Mouse (Mus musculus): ENCODE data around the gene Slc44a4. TPM values are rescaled to one million over a fixed set of nuclear protein-coding genes. Genes with fewer than 3 reads are reported as not detected.
A peak's percentile ranks its signal among the peaks of the same experiment; 100 is the strongest.
"Not testable (repeated sequence)": the region's sequence is repeated elsewhere in the genome, so short reads cannot be mapped to it uniquely, and the experiment has no call there.

The Slc44a4 gene
- polyA plus RNA-seq, 1 experiment = 101 TPM

DNA sequence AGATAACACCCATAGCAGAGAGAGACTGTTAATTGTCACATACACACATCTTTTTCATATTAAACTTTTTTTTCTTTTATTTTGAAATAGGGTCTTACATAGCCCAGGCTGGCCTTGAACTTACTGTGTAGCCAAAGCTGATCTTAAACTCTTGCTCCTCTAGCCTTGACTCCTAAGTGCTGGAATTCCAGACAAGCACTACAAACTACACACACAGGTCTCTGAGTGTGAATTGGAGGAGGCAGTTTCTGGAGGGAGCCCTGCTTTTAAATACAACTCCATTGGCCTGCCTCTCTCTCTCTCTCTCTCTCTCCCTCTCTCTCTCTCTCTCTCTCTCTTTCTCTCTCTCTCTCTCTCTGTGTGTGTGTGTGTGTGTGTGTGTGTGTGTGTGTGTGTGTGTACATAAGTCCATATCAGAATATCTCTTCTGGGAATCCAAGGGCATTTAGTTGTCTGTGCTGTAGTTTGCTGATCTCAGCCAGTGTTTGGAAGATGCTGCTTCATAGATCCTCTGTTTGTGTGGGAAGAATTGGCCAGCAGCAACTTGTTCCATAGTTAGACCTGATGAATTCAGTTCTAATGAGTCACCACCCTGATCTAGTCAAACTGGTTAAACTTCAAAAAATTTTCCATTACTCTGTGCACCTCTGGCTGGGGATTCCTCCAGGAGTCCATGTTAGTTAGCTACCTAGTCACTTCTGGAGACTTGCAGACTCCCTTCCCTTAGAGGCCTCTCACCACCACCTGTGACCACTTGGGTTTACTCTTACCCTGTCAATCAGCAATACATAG lies 46.6 kb downstream of the Slc44a4 start:
- Histone ChIP-seq H3K27me3 (ENCODE audit: control insufficient read depth, insufficient read depth, low read length) (no peaks in the 10 kb centered on the region), H3K36me3 (ENCODE audit: control insufficient read depth, insufficient read depth, low read length) (no peaks in the 10 kb centered on the region), H3K27ac (ENCODE audit: insufficient read depth, low read depth, low read length) (peak overlapping the region; percentile 80), H3K4me1 (ENCODE audit: control insufficient read depth, insufficient read depth, insufficient read length, low read length) (0 out of 2 replicates have a peak, but pooled peaks cover 2% of the 10 kb centered on the region), H3K4me3 (ENCODE audit: low read depth, low read length) (no peak overlapping the region)
- TF ChIP-seq CTCF (IDR thresholded peaks at IDR 0.05; ENCODE audit: extremely low read depth, insufficient read length, insufficient replicate concordance, low read depth, low read length) (no peak), POLR2A (IDR thresholded peaks at IDR 0.05; ENCODE audit: low read depth, low read length) (no peak)

DNA sequence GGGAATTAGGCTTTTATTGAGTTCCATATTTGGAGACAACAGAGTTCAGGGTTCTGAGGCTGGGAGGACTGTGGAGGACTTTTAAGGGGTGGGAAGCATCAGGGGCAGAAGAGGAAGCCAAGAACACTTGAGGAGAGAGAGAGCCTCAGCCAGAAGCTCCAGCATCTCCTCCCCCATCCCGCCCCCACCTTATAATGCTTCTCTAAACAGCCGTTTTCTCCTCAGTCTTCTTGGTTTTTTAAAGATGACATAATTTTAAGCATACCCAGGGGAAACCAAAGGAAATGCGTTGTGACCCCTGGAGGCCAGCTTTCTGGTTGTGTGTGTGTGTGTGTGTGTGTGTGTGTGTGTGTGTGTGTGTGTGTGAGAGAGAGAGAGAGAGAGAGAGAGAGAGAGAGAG lies 47.9 kb downstream of the Slc44a4 start:
- Histone ChIP-seq H3K4me1 (ENCODE audit: control insufficient read depth, insufficient read depth, insufficient read length, low read length) (no peaks in the 10 kb centered on the region), H3K27me3 (ENCODE audit: control insufficient read depth, insufficient read depth, low read length) (no peaks in the 10 kb centered on the region), H3K27ac (ENCODE audit: insufficient read depth, low read depth, low read length) (peak overlapping the region; percentile 32; the same call in 1 of the 2 replicates), H3K36me3 (ENCODE audit: control insufficient read depth, insufficient read depth, low read length) (no peaks in the 10 kb centered on the region), H3K4me3 (ENCODE audit: low read depth, low read length) (no peak overlapping the region)
- TF ChIP-seq POLR2A (IDR thresholded peaks at IDR 0.05; ENCODE audit: low read depth, low read length) (no peak), CTCF (IDR thresholded peaks at IDR 0.05; ENCODE audit: extremely low read depth, insufficient read length, insufficient replicate concordance, low read depth, low read length) (no peak)
- WGBS = 47% methylated on average over 3 of the region's 3 CpGs

DNA sequence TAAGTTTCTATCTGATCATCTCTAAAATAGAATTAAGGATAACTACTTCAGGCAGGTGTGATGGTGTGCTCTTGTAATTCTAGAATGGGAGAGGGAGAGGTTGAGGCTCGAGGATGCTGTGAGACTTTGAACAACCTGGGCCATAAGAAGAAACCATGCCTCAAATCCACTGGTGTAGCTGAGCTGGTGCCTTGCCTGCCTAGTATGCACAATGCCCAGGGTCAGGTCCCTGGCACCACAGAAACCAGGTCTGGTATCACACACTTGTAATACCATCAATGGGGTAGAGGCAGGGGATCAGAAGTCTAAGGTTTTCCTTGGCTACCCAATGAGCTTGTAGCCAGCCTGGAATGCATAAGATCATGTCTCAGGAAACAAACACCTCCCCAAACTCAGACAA lies 48.6 kb downstream of the Slc44a4 start:
- no peaks in the 10 kb centered on the region for H3K4me1 ChIP-seq (ENCODE audit: control insufficient read depth, insufficient read depth, insufficient read length, low read length)
- H3K27ac ChIP-seq (ENCODE audit: insufficient read depth, low read depth, low read length) = no peak overlapping the region; the same call in 1 of the 2 replicates
- H3K27me3 ChIP-seq (ENCODE audit: control insufficient read depth, insufficient read depth, low read length) = no peaks in the 10 kb centered on the region
- TF ChIP-seq CTCF (IDR thresholded peaks at IDR 0.05; ENCODE audit: extremely low read depth, insufficient read length, insufficient replicate concordance, low read depth, low read length) = no peak
- no peak for TF ChIP-seq POLR2A (IDR thresholded peaks at IDR 0.05; ENCODE audit: low read depth, low read length)
- no peaks in the 10 kb centered on the region for H3K36me3 ChIP-seq (ENCODE audit: control insufficient read depth, insufficient read depth, low read length)
- 65% methylated on average over 1 of the region's 1 CpGs for WGBS
- no peak overlapping the region for H3K4me3 ChIP-seq (ENCODE audit: low read depth, low read length)

DNA sequence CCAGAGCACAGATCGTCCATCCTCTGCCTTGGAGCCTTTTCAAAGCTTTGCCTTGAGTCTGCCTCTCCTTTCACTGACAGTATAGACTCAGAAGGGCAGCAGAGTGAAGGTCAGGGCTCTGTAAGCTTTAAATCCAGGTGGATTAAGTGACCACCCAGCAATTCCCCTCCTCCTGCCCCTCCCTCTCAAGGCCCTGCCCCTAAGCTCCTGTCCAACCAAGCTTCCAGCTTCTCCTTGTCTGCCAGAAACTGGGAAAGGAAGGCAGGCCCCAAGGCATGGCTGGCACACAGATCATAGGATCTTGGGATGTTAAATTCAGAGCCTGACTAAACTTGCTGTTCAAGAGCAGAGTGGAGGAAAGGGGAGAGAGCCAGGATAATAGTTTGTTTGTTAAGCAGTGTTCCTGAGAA lies 50.4 kb downstream of the Slc44a4 start:
- no peak overlapping the region for H3K4me3 ChIP-seq (ENCODE audit: low read depth, low read length)
- no peaks in the 10 kb centered on the region for H3K36me3 ChIP-seq (ENCODE audit: control insufficient read depth, insufficient read depth, low read length)
- H3K4me1 ChIP-seq (ENCODE audit: control insufficient read depth, insufficient read depth, insufficient read length, low read length) = no peaks in the 10 kb centered on the region
- 33% methylated on average over 1 of the region's 1 CpGs for WGBS
- TF ChIP-seq POLR2A (IDR thresholded peaks at IDR 0.05; ENCODE audit: low read depth, low read length) = no peak
- TF ChIP-seq CTCF (IDR thresholded peaks at IDR 0.05; ENCODE audit: extremely low read depth, insufficient read length, insufficient replicate concordance, low read depth, low read length) = no peak
- peaks cover 5% of the 10 kb centered on the region; the same call in 1 of the 2 replicates for H3K27me3 ChIP-seq (ENCODE audit: control insufficient read depth, insufficient read depth, low read length)
- no peak overlapping the region for H3K27ac ChIP-seq (ENCODE audit: insufficient read depth, low read depth, low read length)

DNA sequence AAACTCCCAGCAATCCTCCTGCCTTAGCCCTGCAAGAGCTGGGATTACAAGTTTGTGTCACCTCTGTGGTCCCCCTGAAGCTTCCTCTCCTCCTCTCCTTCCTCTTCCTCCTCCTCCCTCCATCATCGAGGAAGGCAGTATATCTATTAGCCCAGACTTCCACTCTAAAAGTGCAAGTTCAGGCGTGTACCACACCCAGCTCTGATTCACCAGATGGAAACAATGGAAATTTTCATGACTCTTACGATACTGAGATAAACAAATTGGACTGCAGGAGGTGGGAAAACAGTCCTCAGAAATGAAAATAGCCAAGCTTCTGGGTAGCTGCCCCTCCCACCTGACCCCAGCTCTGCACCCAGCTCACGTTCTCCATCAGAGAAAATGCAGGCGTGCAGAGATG lies 51.4 kb downstream of the Slc44a4 start:
- TF ChIP-seq POLR2A (IDR thresholded peaks at IDR 0.05; ENCODE audit: low read depth, low read length) (no peak), CTCF (IDR thresholded peaks at IDR 0.05; ENCODE audit: extremely low read depth, insufficient read length, insufficient replicate concordance, low read depth, low read length) (no peak)
- no peaks in the 10 kb centered on the region for H3K36me3 ChIP-seq (ENCODE audit: control insufficient read depth, insufficient read depth, low read length)
- peaks cover 5% of the 10 kb centered on the region; the same call in 1 of the 2 replicates for H3K27me3 ChIP-seq (ENCODE audit: control insufficient read depth, insufficient read depth, low read length)
- H3K4me3 ChIP-seq (ENCODE audit: low read depth, low read length) = no peak overlapping the region
- 35% methylated on average over 5 of the region's 5 CpGs for WGBS
- H3K4me1 ChIP-seq (ENCODE audit: control insufficient read depth, insufficient read depth, insufficient read length, low read length) = no peaks in the 10 kb centered on the region
- H3K27ac ChIP-seq (ENCODE audit: insufficient read depth, low read depth, low read length) = no peak overlapping the region

DNA sequence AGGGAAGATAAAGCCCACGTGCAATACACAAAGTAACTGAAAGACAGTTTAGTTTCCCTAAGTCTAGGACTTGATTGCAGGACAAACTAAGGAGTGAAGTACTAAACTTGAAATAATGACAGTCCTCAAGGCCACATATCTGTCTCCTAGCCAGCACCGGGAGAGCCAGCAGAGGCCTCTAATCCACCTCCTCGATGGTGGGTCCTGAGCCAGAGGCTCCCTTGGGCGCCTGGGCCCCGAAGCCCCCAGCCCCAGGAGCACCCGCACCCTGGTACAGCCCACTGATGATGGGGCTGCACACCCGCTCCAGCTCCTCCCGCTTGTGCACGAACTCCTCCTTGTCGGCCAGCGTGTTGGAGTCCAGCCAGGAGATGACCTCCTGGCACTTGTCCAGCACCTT lies 55.6 kb downstream of the Slc44a4 start, which contains the start of gene Gm20481:
TSS of gene Gm20481 (plus strand) at position 91 of the 400 bp plus-strand sequence.
- not testable (repeated sequence) for H3K27ac ChIP-seq (ENCODE audit: insufficient read depth, low read depth, low read length); H3K27me3 ChIP-seq (ENCODE audit: control insufficient read depth, insufficient read depth, low read length); H3K4me3 ChIP-seq (ENCODE audit: low read depth, low read length); H3K36me3 ChIP-seq (ENCODE audit: control insufficient read depth, insufficient read depth, low read length); H3K4me1 ChIP-seq (ENCODE audit: control insufficient read depth, insufficient read depth, insufficient read length, low read length)
- 47% methylated on average over 8 of the region's 11 CpGs for WGBS

DNA sequence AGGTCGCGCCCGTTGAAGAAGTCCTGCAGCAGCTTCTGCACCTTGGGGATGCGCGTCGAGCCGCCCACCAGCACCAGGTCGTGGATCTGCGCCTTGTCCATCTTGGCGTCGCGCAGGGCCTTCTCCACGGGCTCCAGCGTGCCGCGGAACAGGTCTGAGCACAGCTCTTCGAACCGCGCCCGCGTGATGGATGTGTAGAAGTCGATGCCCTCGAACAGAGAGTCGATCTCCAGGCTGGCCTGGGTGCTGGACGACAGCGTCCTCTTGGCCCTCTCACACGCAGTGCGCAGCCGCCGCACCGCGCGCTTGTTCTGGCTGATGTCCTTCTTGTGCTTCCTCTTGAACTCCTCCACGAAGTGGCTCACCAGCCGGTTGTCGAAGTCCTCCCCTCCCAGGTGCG lies 56.6 kb downstream of the Slc44a4 start:
- not testable (repeated sequence) for H3K4me1 ChIP-seq (ENCODE audit: control insufficient read depth, insufficient read depth, insufficient read length, low read length); H3K4me3 ChIP-seq (ENCODE audit: low read depth, low read length); H3K27me3 ChIP-seq (ENCODE audit: control insufficient read depth, insufficient read depth, low read length); H3K27ac ChIP-seq (ENCODE audit: insufficient read depth, low read depth, low read length); H3K36me3 ChIP-seq (ENCODE audit: control insufficient read depth, insufficient read depth, low read length)
- WGBS = 31% methylated on average over 26 of the region's 37 CpGs

DNA sequence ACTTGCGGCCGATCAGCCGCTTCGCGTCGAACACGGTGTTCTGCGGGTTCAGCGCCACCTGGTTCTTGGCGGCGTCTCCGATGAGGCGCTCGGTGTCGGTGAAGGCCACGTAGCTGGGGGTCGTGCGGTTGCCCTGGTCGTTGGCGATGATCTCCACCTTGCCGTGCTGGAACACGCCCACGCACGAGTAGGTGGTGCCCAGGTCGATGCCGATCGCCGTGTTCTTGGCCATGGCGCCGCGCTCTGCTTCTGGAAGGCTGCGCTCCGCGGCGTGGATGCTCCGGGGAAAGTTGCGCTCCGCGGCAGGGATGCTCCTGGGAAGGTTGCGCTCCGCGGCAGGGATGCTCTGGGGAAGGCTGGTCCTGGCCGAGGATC lies 57.4 kb downstream of the Slc44a4 start:
- not testable (repeated sequence) for H3K4me1 ChIP-seq (ENCODE audit: control insufficient read depth, insufficient read depth, insufficient read length, low read length); H3K36me3 ChIP-seq (ENCODE audit: control insufficient read depth, insufficient read depth, low read length); H3K27ac ChIP-seq (ENCODE audit: insufficient read depth, low read depth, low read length); H3K27me3 ChIP-seq (ENCODE audit: control insufficient read depth, insufficient read depth, low read length)
- H3K4me3 ChIP-seq (ENCODE audit: low read depth, low read length) = peak overlapping the region; percentile 62
- WGBS = 1% methylated on average over 32 of the region's 43 CpGs
